Mouse (Mus musculus): ENCODE data around the gene Runx1.

DNA sequence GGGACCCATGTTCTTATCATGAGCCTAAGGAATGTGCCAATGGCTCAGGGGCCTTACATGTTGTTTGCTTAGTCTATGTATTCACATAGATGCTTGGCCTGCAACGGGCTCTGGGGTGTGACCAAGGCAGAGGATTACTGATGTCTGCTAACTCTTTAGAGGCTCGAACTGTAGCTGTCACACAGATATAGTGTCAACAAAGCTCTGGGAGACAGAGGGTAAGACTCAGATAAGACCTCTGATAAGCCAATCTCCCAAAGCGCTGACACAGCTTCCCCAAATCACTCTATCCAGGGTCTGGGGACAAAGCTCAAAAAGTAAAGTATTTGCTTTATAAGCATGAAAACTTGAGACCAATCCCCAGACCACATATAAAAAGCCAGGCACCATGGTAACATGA is 13.5 kb downstream of the Runx1 start:
- no peak for TF ChIP-seq POLR2A (IDR thresholded peaks at IDR 0.05; ENCODE audit: borderline replicate concordance, control insufficient read depth, low read depth, low read length)
- TF ChIP-seq CTCF (IDR thresholded peaks at IDR 0.05; ENCODE audit: control insufficient read depth, insufficient read depth, low read length), result no peak
